In genomic region chr17:67584937-67585579, GRCm38 (mm10) we compare ENCODE assay signal across 8 mouse cellular contexts. TPM values are rescaled to one million over a fixed set of nuclear protein-coding genes. Genes with fewer than 3 reads are reported as not detected.
DNase-seq lines count a peak whose midpoint lies in the region; ATAC-seq and TF ChIP-seq lines count a peak whose summit lies in the region.
"Had no signal": no experiment of that assay in that cellular context is flagged by ENCODE, and none has a peak within 500 bp of the region (broad histone marks: within the 10 kb centered on the region; RNA-seq: fewer than 3 reads in every experiment).

No protein-coding gene starts in this region.

- intact Hi-C loops in gastrocnemius, postnatal 14 days (cut with DNase I; ENCODE audit: low total_unique reads) = loop anchor here (5.0 to 10.0 kb wide), 3 partner anchors 230 to 1008 kb away; partner anchors contain the start of gene Ptprm

- no peaks in the 10 kb centered on the region for H3K9me3 ChIP-seq in intestine, embryonic 15.5 days
- H3K9me3 ChIP-seq in midbrain, embryonic 10.5 days (replicated peaks) = no peaks in the 10 kb centered on the region
- H3K9me3 ChIP-seq: liver, embryonic 13.5 days had no signal

- 20% methylated on average over 6 of the region's 6 CpGs for WGBS in intestine, embryonic 15.5 days
- 30% methylated on average over 6 of the region's 6 CpGs for WGBS in midbrain, embryonic 10.5 days

- TF ChIP-seq POLR2A in cortical plate, adult 2 months (IDR thresholded peaks at IDR 0.05; ENCODE audit: extremely low read depth, insufficient read depth, low read length) = no peak

- TF ChIP-seq CTCF in cortical plate, adult 2 months (IDR thresholded peaks at IDR 0.05; ENCODE audit: extremely low read depth, insufficient read depth, low read length) = peak; percentile 74

- no peak overlapping the region for H3K4me2 ChIP-seq in intestine, embryonic 15.5 days (replicated peaks)
- H3K4me2 ChIP-seq: liver, embryonic 13.5 days had no signal

- H3K36me3 ChIP-seq in intestine, embryonic 15.5 days = no peaks in the 10 kb centered on the region
- H3K36me3 ChIP-seq in midbrain, embryonic 10.5 days = no peaks in the 10 kb centered on the region
- H3K36me3 ChIP-seq: liver, embryonic 13.5 days had no signal

- no peaks in the 10 kb centered on the region for H3K4me1 ChIP-seq in cortical plate, adult 2 months (ENCODE audit: control insufficient read depth, insufficient read depth, low read length)
- H3K4me1 ChIP-seq in intestine, embryonic 15.5 days (replicated peaks) = no peaks in the 10 kb centered on the region
- H3K4me1 ChIP-seq in midbrain, embryonic 10.5 days = no peaks in the 10 kb centered on the region
- H3K4me1 ChIP-seq: liver, embryonic 13.5 days had no signal

- H3K4me3 ChIP-seq in cortical plate, adult 2 months (ENCODE audit: insufficient read depth, low read length) = no peak overlapping the region
- no peak overlapping the region for H3K4me3 ChIP-seq in intestine, embryonic 15.5 days (replicated peaks)
- H3K4me3 ChIP-seq in midbrain, embryonic 10.5 days = no peak overlapping the region
- H3K4me3 ChIP-seq: liver, embryonic 13.5 days had no signal

- H3K9ac ChIP-seq in intestine, embryonic 15.5 days = no peak overlapping the region
- H3K9ac ChIP-seq: liver, embryonic 13.5 days had no signal

- H3K27ac ChIP-seq in cortical plate, adult 2 months (ENCODE audit: insufficient read depth, low read length) = no peak overlapping the region
- H3K27ac ChIP-seq in intestine, embryonic 15.5 days = no peak overlapping the region
- H3K27ac ChIP-seq in midbrain, embryonic 10.5 days (replicated peaks) = 0 out of 2 replicates have a peak overlapping the region, but pooled peaks have one; percentile 42
- H3K27ac ChIP-seq: liver, embryonic 13.5 days had no signal

- 0 out of 2 replicates have a peak, but pooled peaks have one; percentile 43 for ATAC-seq in intestine, embryonic 15.5 days

- DNase-seq in adrenal gland, adult 8-10 months = peak; percentile 62
- peak; percentile 72 for DNase-seq in gastrocnemius, postnatal 14 days
- peak; percentile 47 to 60 for DNase-seq in left cerebral cortex, adult 8-10 months (ENCODE audit: low spot score in 2 of 2)
- peak; percentile 70 for DNase-seq in midbrain, embryonic 10.5 days (ENCODE audit: low spot score)
- peak; percentile 55 for DNase-seq in skeletal muscle tissue, adult 2 months (ENCODE audit: low read depth, low spot score)
- DNase-seq: liver, embryonic 13.5 days had no signal

- H3K27me3 ChIP-seq in intestine, embryonic 15.5 days (replicated peaks) = no peaks in the 10 kb centered on the region
- no peaks in the 10 kb centered on the region; the same call in 1 of the 2 replicates for H3K27me3 ChIP-seq in midbrain, embryonic 10.5 days (ENCODE audit: low read depth, poor library complexity, severe bottlenecking)
- H3K27me3 ChIP-seq: liver, embryonic 13.5 days had no signal

RNA-seq across cellular contexts. Expression of gene Lrrc30, which starts 47.5 kb away (rescaled TPM):
- under 1 TPM in 3 of 4 experiments, not detected in 1; 0.32 to 0.66 (median 0.52) TPM for total RNA-seq in adrenal gland, adult 8-10 months (2022)
- not detected in 2 replicates for polyA plus RNA-seq in cortical plate, adult 2 months (2012; rRNA removed)
- 100 to 1,000 TPM in 1 of 2 experiments, 10 to 100 TPM in 1; 30.7 to 128 TPM for total RNA-seq in gastrocnemius, postnatal 14 days (2021)
- not detected in 2 replicates for polyA plus RNA-seq in intestine, embryonic 15.5 days (2015; fragmentation: Nextera tagmentation; extraction: Ambion mirVana)
- not detected for total RNA-seq in left cerebral cortex, adult 8-10 months (2022)
- not detected in 2 replicates for polyA plus RNA-seq in midbrain, embryonic 10.5 days (2016; fragmentation: Nextera tagmentation; extraction: Ambion mirVana)
- polyA plus RNA-seq: liver, embryonic 13.5 days had no signal

Comparison
In these comparisons a context has a peak if more than half of its experiments do, and no peak if none do; other contexts are left out.
1. RNA of gene Lrrc30, which starts 47.5 kb away (total RNA-seq): 30.7 to 128 TPM in gastrocnemius, postnatal 14 days; 0.32 to 0.66 TPM in adrenal gland, adult 8-10 months and not detected in left cerebral cortex, adult 8-10 months; every median in the first group is over 10 times any median in the second.
2. Peak in every context shown above with its lines, with median percentiles within 50 percentile points of each other: DNase-seq.